Mouse (Mus musculus) limb, embryonic 10.5 days (tissue): ENCODE measurements around the gene Tmem88. TPM values are rescaled to one million over a fixed set of nuclear protein-coding genes. Genes with fewer than 3 reads are reported as not detected.

ENCODE experiments used
- DNase-seq: peaks from one replicate; pipeline ENCODE4 v3.0.0-alpha.2; 2017; ENCODE audit warnings: low spot score
- H3K27ac ChIP-seq: fragments of 300-500 bp; sonication (generic); 2 replicates; pipeline ENCODE4 v1.5.1; 2016; ENCODE audit warnings: mild to moderate bottlenecking
- H3K27me3 ChIP-seq: fragments of 300-500 bp; sonication (generic); 2 replicates; pipeline ENCODE4 v1.6.1; 2016; ENCODE audit warnings: low read depth, mild to moderate bottlenecking; ENCODE audit not compliant: poor library complexity, severe bottlenecking
- H3K36me3 ChIP-seq: fragments of 300-500 bp; sonication (generic); 2 replicates; pipeline ENCODE4 v1.6.1; 2016; ENCODE audit warnings: mild to moderate bottlenecking, moderate library complexity
- H3K4me1 ChIP-seq: fragments of 300-500 bp; sonication (generic); 2 replicates; pipeline ENCODE4 v1.6.1; 2016
- H3K4me3 ChIP-seq: fragments of 300-500 bp; sonication (generic); 2 replicates; pipeline ENCODE4 v1.5.1; 2016; ENCODE audit warnings: mild to moderate bottlenecking, moderate library complexity
- H3K9me3 ChIP-seq: fragments of 300-500 bp; sonication (generic); replicated peaks from 2 replicates; pipeline ENCODE4 v1.6.1; 2016; ENCODE audit warnings: mild to moderate bottlenecking
- WGBS: fragments of 180-500 bp; shearing (Covaris S2); methylation state at CpG from one replicate; pipeline ENCODE4 v1.1.7; 2016; 5-methylcytosine and 5-hydroxymethylcytosine counted together
- polyA plus RNA-seq: library from polyadenylated mRNA; unstranded; fragments of >200 nt; fragmentation: Nextera tagmentation; extraction: Ambion mirVana; gene quantifications from 2 replicates; pipeline ENCODE4 v1.2.1, GENCODE M21; 2016

The Tmem88 gene
- polyA plus RNA-seq, 1 experiment from 2014 or later = 23.0 TPM

GRCm38 (mm10) chr11:69406867-69407723, 9.1 kb upstream of the Tmem88 start:
- Histone ChIP-seq H3K9me3 (no peaks in the 10 kb centered on the region), H3K27ac (0 out of 2 replicates have a peak overlapping the region, but pooled peaks have one; percentile 56), H3K4me1 (peaks cover 41% of the 10 kb centered on the region), H3K27me3 (no peaks in the 10 kb centered on the region), H3K36me3 (peaks cover 70% of the 10 kb centered on the region), H3K4me3 (peak overlapping the region; percentile 87)
- DNase-seq = no peak
- 88% methylated on average over 16 of the region's 16 CpGs for WGBS

DNA sequence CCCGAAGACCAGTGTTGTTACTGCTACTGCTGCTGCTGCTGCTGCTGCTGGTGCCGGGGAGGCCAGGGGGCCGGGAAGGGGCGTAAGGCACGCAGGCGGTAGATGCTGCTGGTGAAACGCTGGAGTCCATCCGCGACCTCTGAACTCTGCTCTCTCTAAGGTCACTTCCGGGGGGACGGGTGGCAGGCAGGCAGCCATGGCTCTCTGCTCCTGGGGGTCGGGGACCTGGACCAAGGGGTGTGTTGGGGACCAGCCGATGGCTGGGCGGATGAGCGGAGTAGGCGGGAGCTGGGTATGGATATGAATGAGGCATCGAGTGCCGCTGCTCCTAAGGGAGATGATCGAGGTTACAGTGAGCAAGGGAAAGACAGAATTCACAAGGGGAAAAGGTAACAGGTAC, 8.2 kb upstream of the Tmem88 start:
- Histone ChIP-seq H3K27me3 (no peaks in the 10 kb centered on the region), H3K27ac (no peak overlapping the region), H3K4me1 (peaks cover 40% of the 10 kb centered on the region), H3K9me3 (no peaks in the 10 kb centered on the region), H3K36me3 (peaks cover 72% of the 10 kb centered on the region), H3K4me3 (no peak overlapping the region)
- DNase-seq = no peak
- 92% methylated on average over 19 of the region's 19 CpGs for WGBS

- H3K27ac ChIP-seq = no peak overlapping the region
- H3K36me3 ChIP-seq = peaks cover 79% of the 10 kb centered on the region
- no peak for DNase-seq
- no peaks in the 10 kb centered on the region for H3K9me3 ChIP-seq
- WGBS = 91% methylated on average over 24 of the region's 24 CpGs
- H3K4me3 ChIP-seq = peak overlapping the region; percentile 21; the same call in 1 of the 2 replicates
- H3K4me1 ChIP-seq = peaks cover 45% of the 10 kb centered on the region
- peaks cover 3% of the 10 kb centered on the region; the same call in 1 of the 2 replicates for H3K27me3 ChIP-seq
Measured at GRCm38 (mm10) chr11:69405397-69406200, 7.6 kb upstream of the Tmem88 start.

- peaks cover 46% of the 10 kb centered on the region for H3K4me1 ChIP-seq
- peaks cover 11% of the 10 kb centered on the region; the same call in 1 of the 2 replicates for H3K27me3 ChIP-seq
- no peak overlapping the region for H3K27ac ChIP-seq
- peak overlapping the region; percentile 21; the same call in 1 of the 2 replicates for H3K4me3 ChIP-seq
- no peaks in the 10 kb centered on the region for H3K9me3 ChIP-seq
- DNase-seq = no peak
- peaks cover 87% of the 10 kb centered on the region for H3K36me3 ChIP-seq
- 91% methylated on average over 24 of the region's 24 CpGs for WGBS
Measured at GRCm38 (mm10) chr11:69404595-69405396, 6.8 kb upstream of the Tmem88 start.

- no peak for DNase-seq
- Histone ChIP-seq H3K36me3 (peaks cover 91% of the 10 kb centered on the region), H3K27me3 (peaks cover 13% of the 10 kb centered on the region; the same call in 1 of the 2 replicates), H3K27ac (no peak overlapping the region), H3K4me1 (peaks cover 48% of the 10 kb centered on the region), H3K9me3 (no peaks in the 10 kb centered on the region), H3K4me3 (peak overlapping the region; percentile 10; the same call in 1 of the 2 replicates)
- 93% methylated on average over 36 of the region's 38 CpGs for WGBS
Measured at GRCm38 (mm10) chr11:69403691-69404594, 5.9 kb upstream of the Tmem88 start.

- peaks cover 50% of the 10 kb centered on the region for H3K4me1 ChIP-seq
Measured at GRCm38 (mm10) chr11:69401987-69402386, 4.0 kb upstream of the Tmem88 start.

GRCm38 (mm10) chr11:69401210-69401637, 3.2 kb upstream of the Tmem88 start:
- Histone ChIP-seq H3K27me3 (peaks cover 13% of the 10 kb centered on the region; the same call in 1 of the 2 replicates), H3K4me3 (peak overlapping the region; percentile 21), H3K9me3 (no peaks in the 10 kb centered on the region), H3K36me3 (peaks cover 71% of the 10 kb centered on the region), H3K4me1 (peaks cover 58% of the 10 kb centered on the region), H3K27ac (no peak overlapping the region)
- peak; percentile 90 for DNase-seq
- 18% methylated on average over 22 of the region's 22 CpGs for WGBS

More at GRCm38 (mm10) chr11:69401987-69402386, 4.0 kb upstream of the Tmem88 start:
- WGBS = 81% methylated on average over 12 of the region's 12 CpGs
- H3K9me3 ChIP-seq = no peaks in the 10 kb centered on the region
- H3K36me3 ChIP-seq = peaks cover 78% of the 10 kb centered on the region
- no peak overlapping the region for H3K27ac ChIP-seq
- no peak for DNase-seq
- H3K27me3 ChIP-seq = peaks cover 13% of the 10 kb centered on the region; the same call in 1 of the 2 replicates
- peak overlapping the region; percentile 21; the same call in 1 of the 2 replicates for H3K4me3 ChIP-seq

- Histone ChIP-seq H3K27me3 (peaks cover 13% of the 10 kb centered on the region; the same call in 1 of the 2 replicates), H3K4me3 (peak overlapping the region; percentile 69), H3K4me1 (peaks cover 62% of the 10 kb centered on the region), H3K36me3 (peaks cover 61% of the 10 kb centered on the region), H3K9me3 (no peaks in the 10 kb centered on the region), H3K27ac (peak overlapping the region; percentile 47)
- peak; percentile 62 for DNase-seq
- WGBS = 76% methylated on average over 25 of the region's 25 CpGs
Measured at GRCm38 (mm10) chr11:69400083-69400850, 2.2 kb upstream of the Tmem88 start.

GRCm38 (mm10) chr11:69399201-69400082, 1.4 kb upstream of the Tmem88 start:
- peaks cover 13% of the 10 kb centered on the region; the same call in 1 of the 2 replicates for H3K27me3 ChIP-seq
- peak overlapping the region; percentile 69 for H3K4me3 ChIP-seq
- H3K4me1 ChIP-seq = peaks cover 59% of the 10 kb centered on the region
- no peaks in the 10 kb centered on the region for H3K9me3 ChIP-seq
- peak overlapping the region; percentile 47 for H3K27ac ChIP-seq
- WGBS = 13% methylated on average over 66 of the region's 66 CpGs
- peak; percentile 70 for DNase-seq
- H3K36me3 ChIP-seq = peaks cover 53% of the 10 kb centered on the region
